Mouse (Mus musculus) bone marrow macrophage, adult 2 months (primary cell): ENCODE results near the gene Eml3. TPM values are rescaled to one million over a fixed set of nuclear protein-coding genes. Genes with fewer than 3 reads are reported as not detected.
"Not testable (repeated sequence)": the region's sequence is repeated elsewhere in the genome, so short reads cannot be mapped to it uniquely, and the experiment has no call there.

Experiments
- H3K27ac ChIP-seq: 2 replicates; pipeline ENCODE4 v1.5.1; 2012; ENCODE audit warnings: low read depth, low read length; ENCODE audit not compliant: insufficient read depth
- H3K4me1 ChIP-seq: 2 replicates; pipeline ENCODE4 v1.6.1; 2012; ENCODE audit warnings: low read length; ENCODE audit not compliant: control insufficient read depth, insufficient read depth
- H3K4me3 ChIP-seq: 2 replicates; pipeline ENCODE4 v1.5.1; 2012; ENCODE audit warnings: mild to moderate bottlenecking, low read length, moderate library complexity; ENCODE audit not compliant: insufficient read depth
- CTCF ChIP-seq: IDR thresholded peaks from 2 replicates; pipeline ENCODE4 v1.5.1; 2012; ENCODE audit warnings: low read depth, mild to moderate bottlenecking, low read length, moderate library complexity
- POLR2A ChIP-seq: IDR thresholded peaks from 2 replicates; pipeline ENCODE4 v1.6.1; 2012; ENCODE audit warnings: mild to moderate bottlenecking, low read depth, low read length, borderline replicate concordance
- polyA plus RNA-seq: library from polyadenylated mRNA; stranded (reverse); fragments of >200 nt; gene quantifications from 2 replicates; pipeline ENCODE4 v1.2.4, GENCODE M21; 2012; ENCODE audit not compliant: missing spikeins, insufficient read depth, insufficient read length

The Eml3 gene
- polyA plus RNA-seq, 1 experiment: 33.1 TPM

GRCm38 (mm10) chr19:8966590-8967372, 37.4 kb downstream of the Eml3 start, which contains the start of gene Eef1g:
Gene Eef1g, plus strand, starts transcription at chr19:8967041.
- peak within 1 kb of the TSS; percentile 92 for H3K27ac ChIP-seq
- H3K4me1 ChIP-seq: peaks cover 12% of the 10 kb centered on the region
- H3K4me3 ChIP-seq: peak within 1 kb of the TSS; percentile 93
- TF ChIP-seq CTCF (no peak), POLR2A (no peak)

GRCm38 (mm10) chr19:8967373-8967743, 38.0 kb downstream of the Eml3 start:
- Histone ChIP-seq H3K4me1 (peaks cover 12% of the 10 kb centered on the region), H3K27ac (peak overlapping the region; percentile 52), H3K4me3 (peak overlapping the region; percentile 93)
- no peak for TF ChIP-seq POLR2A
- TF ChIP-seq CTCF: no peak

GRCm38 (mm10) chr19:8967893-8968292, 38.5 kb downstream of the Eml3 start:
- Histone ChIP-seq H3K4me3 (peak overlapping the region; percentile 93), H3K27ac (peak overlapping the region; percentile 52), H3K4me1 (peaks cover 12% of the 10 kb centered on the region)
- no peak for TF ChIP-seq POLR2A

- not testable (repeated sequence) for H3K27ac ChIP-seq, H3K4me1 ChIP-seq, H3K4me3 ChIP-seq
Observed at GRCm38 (mm10) chr19:8972491-8972890, 43.1 kb downstream of the Eml3 start.

GRCm38 (mm10) chr19:8974638-8975037, 45.3 kb downstream of the Eml3 start:
- no peak overlapping the region for H3K27ac ChIP-seq
- no peaks in the 10 kb centered on the region for H3K4me1 ChIP-seq
- TF ChIP-seq POLR2A: no peak
- no peak for TF ChIP-seq CTCF
- no peak overlapping the region for H3K4me3 ChIP-seq

- H3K27ac ChIP-seq: no peak overlapping the region
- no peak overlapping the region for H3K4me3 ChIP-seq
- H3K4me1 ChIP-seq: peaks cover 4% of the 10 kb centered on the region
- TF ChIP-seq POLR2A (no peak), CTCF (no peak)
Observed at GRCm38 (mm10) chr19:8975491-8975890, 46.1 kb downstream of the Eml3 start.

- Histone ChIP-seq H3K4me3 (no peak overlapping the region), H3K27ac (no peak overlapping the region), H3K4me1 (peaks cover 12% of the 10 kb centered on the region)
- peak; percentile 44; the same call in 1 of the 2 replicates for TF ChIP-seq CTCF
- no peak for TF ChIP-seq POLR2A
Observed at GRCm38 (mm10) chr19:8976535-8976934, 47.2 kb downstream of the Eml3 start.

GRCm38 (mm10) chr19:8980771-8981170, 51.4 kb downstream of the Eml3 start:
- Histone ChIP-seq H3K4me1 (peaks cover 48% of the 10 kb centered on the region), H3K27ac (peak overlapping the region; percentile 99), H3K4me3 (no peak overlapping the region; the same call in 1 of the 2 replicates)
- TF ChIP-seq CTCF (no peak), POLR2A (no peak)

- Histone ChIP-seq H3K27ac (peak overlapping the region; percentile 99), H3K4me3 (no peak overlapping the region), H3K4me1 (peaks cover 49% of the 10 kb centered on the region)
- TF ChIP-seq CTCF (no peak), POLR2A (no peak)
Observed at GRCm38 (mm10) chr19:8981450-8982168, 52.3 kb downstream of the Eml3 start.

- H3K27ac ChIP-seq: peak overlapping the region; percentile 99
- H3K4me3 ChIP-seq: peak overlapping the region; percentile 5; the same call in 1 of the 2 replicates
- no peak for TF ChIP-seq CTCF
- TF ChIP-seq POLR2A: no peak
- peaks cover 50% of the 10 kb centered on the region for H3K4me1 ChIP-seq
Observed at GRCm38 (mm10) chr19:8982303-8983149, 53.2 kb downstream of the Eml3 start.
